Mouse (Mus musculus) megakaryocyte, embryonic 14.5 days (primary cell): ENCODE measurements around the gene Sbsn.

Experiments
- FLI1 ChIP-seq: IDR thresholded peaks from 2 replicates; pipeline ENCODE4 v1.6.1; 2012; ENCODE audit warnings: low read length, inconsistent platforms, mixed read lengths
- GATA1 ChIP-seq: IDR thresholded peaks from 3 replicates; pipeline ENCODE4 v1.6.1; 2012; ENCODE audit warnings: mixed read lengths, low read length, inconsistent platforms, borderline replicate concordance

- TF ChIP-seq GATA1: no peak
- TF ChIP-seq FLI1: no peak
Observed at GRCm38 (mm10) chr7:30744022-30744598, 7.2 kb upstream of the Sbsn start.
